Mouse (Mus musculus): ENCODE results near the gene Vwa7. TPM values are rescaled to one million over a fixed set of nuclear protein-coding genes. Genes with fewer than 3 reads are reported as not detected.

Gene Vwa7
- polyA plus RNA-seq, 1 experiment from 2014 or later = 0.36 TPM

GRCm38 (mm10) chr17:35061299-35061698 is 44.9 kb downstream of the Vwa7 start:
- no peak for DNase-seq (ENCODE audit: low spot score)

- no peak for DNase-seq (ENCODE audit: low spot score)
These were observed 47.1 kb downstream of the Vwa7 start for GRCm38 (mm10) chr17:35063466-35063865.

- DNase-seq (ENCODE audit: low spot score) = no peak
These were observed 48.0 kb downstream of the Vwa7 start for GRCm38 (mm10) chr17:35064378-35064877.

GRCm38 (mm10) chr17:35064951-35065947 is 48.9 kb downstream of the Vwa7 start, which contains the start of gene Ly6g6c:
Ly6g6c (plus strand) TSS chr17:35065388.
- DNase-seq (ENCODE audit: low spot score) = no peak

DNA sequence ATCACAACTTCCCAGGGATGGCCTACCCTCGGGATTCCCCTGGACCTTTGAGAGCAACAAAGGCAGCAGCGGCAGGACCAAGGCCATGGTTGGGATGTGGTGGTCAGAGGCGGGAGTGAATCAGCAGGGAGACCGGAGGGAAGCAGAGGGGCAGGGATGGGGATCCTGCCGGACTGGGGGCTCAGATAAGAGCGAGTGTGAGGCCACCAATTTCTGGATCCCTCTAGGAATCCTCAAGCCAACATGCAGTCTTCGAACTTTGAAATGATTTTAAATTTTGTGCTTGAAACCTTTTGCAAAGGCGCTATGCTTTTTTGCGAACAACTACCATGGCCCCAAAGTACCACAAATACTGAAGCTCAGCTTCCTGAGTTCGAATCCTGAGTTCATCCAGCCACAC is 49.7 kb downstream of the Vwa7 start, which contains the start of gene Mpig6b:
Gene Mpig6b, minus strand, starts transcription at position 101 of the 400 bp plus-strand sequence.
- DNase-seq (ENCODE audit: low spot score) = no peak

- no peak for DNase-seq (ENCODE audit: low spot score)
These were observed 52.0 kb downstream of the Vwa7 start for GRCm38 (mm10) chr17:35068213-35068914.

GRCm38 (mm10) chr17:35070556-35071229 is 54.3 kb downstream of the Vwa7 start:
- peak; percentile 82 for DNase-seq (ENCODE audit: low spot score)

DNA sequence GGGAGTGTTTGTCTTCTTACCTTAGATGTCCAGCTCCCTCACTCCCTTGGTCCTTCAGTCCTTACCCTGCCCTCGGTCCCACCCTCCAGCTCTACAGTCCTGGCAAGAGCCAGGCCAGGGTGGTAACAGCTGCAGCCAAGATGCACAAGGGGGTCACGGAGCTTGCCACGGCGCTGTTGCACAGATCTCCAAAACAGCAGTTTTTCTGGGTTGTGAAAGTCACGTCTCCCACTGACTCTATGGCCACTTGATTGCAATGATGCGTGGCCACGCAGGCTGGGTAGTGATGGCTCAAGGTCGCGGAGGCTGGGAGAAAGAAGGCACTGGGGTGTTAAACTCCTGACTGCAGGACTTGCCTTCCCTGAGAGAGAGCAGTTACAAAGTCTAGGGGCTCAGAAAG is 55.1 kb downstream of the Vwa7 start:
- no peak for DNase-seq (ENCODE audit: low spot score)

DNA sequence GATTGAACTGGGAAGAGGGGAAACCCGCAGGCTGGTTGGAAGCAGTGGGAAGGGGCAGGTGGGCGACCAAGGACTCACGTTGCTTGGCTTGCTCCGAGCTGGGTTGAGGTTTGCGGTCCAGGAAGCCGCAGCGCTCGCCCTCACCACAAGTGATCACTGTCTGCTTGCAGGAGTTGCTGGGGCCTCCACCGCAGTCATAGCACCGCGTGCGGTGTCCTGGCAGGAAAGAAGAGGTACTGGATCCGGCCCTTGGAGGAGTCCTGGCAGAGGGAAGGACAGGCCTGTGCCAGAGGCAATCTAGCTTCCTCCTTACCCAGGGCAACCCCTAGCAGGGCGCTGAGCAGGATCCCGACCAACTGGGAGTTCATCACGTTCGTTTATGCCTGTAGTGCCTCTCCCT is 57.7 kb downstream of the Vwa7 start:
- DNase-seq (ENCODE audit: low spot score) = peak; percentile 46

Other genes starting within 250 kb of the Vwa7 start
- gene Cyp21a1, start 212.0 kb upstream of the Vwa7 start, polyA plus RNA-seq (2015; fragmentation: Nextera tagmentation; extraction: Ambion mirVana) = not detected in 2 replicates
- gene Stk19, start 179.6 kb upstream of the Vwa7 start, polyA plus RNA-seq (2015; fragmentation: Nextera tagmentation; extraction: Ambion mirVana) = 39.3 and 48.6 TPM in 2 replicates
- 48.8 and 53.3 TPM in 2 replicates for gene Dxo, start 179.6 kb upstream of the Vwa7 start, polyA plus RNA-seq (2015; fragmentation: Nextera tagmentation; extraction: Ambion mirVana)
- 49.7 and 50.1 TPM in 2 replicates for gene Skiv2l, start 166.4 kb upstream of the Vwa7 start, polyA plus RNA-seq (2015; fragmentation: Nextera tagmentation; extraction: Ambion mirVana)
- gene Nelfe, start 166.2 kb upstream of the Vwa7 start, polyA plus RNA-seq (2015; fragmentation: Nextera tagmentation; extraction: Ambion mirVana) = 82.4 and 88.6 TPM in 2 replicates
- gene Cfb, start 154.1 kb upstream of the Vwa7 start, polyA plus RNA-seq (2015; fragmentation: Nextera tagmentation; extraction: Ambion mirVana) = 5.2 and 6.2 TPM in 2 replicates
- 1.6 and 1.7 TPM in 2 replicates for gene Zbtb12, start 137.1 kb upstream of the Vwa7 start, polyA plus RNA-seq (2015; fragmentation: Nextera tagmentation; extraction: Ambion mirVana)
- gene Gm20547, start 134.5 kb upstream of the Vwa7 start, polyA plus RNA-seq (2015; fragmentation: Nextera tagmentation; extraction: Ambion mirVana) = not detected in 2 replicates
- 7.6 TPM in 2 replicates for gene C2, start 118.3 kb upstream of the Vwa7 start, polyA plus RNA-seq (2015; fragmentation: Nextera tagmentation; extraction: Ambion mirVana)
- 38.6 and 47.9 TPM in 2 replicates for gene Ehmt2, start 118.1 kb upstream of the Vwa7 start, polyA plus RNA-seq (2015; fragmentation: Nextera tagmentation; extraction: Ambion mirVana)
- gene Slc44a4, start 102.1 kb upstream of the Vwa7 start, polyA plus RNA-seq (2015; fragmentation: Nextera tagmentation; extraction: Ambion mirVana) = 0.57 and 0.81 TPM in 2 replicates
- gene Neu1, start 85.3 kb upstream of the Vwa7 start, polyA plus RNA-seq (2015; fragmentation: Nextera tagmentation; extraction: Ambion mirVana) = 25.7 and 28.2 TPM in 2 replicates
- gene Hspa1b, start 57.3 kb upstream of the Vwa7 start, polyA plus RNA-seq (2015; fragmentation: Nextera tagmentation; extraction: Ambion mirVana) = 0.72 and 0.83 TPM in 2 replicates
- not detected in 2 replicates for gene Gm20481, start 46.7 kb upstream of the Vwa7 start, polyA plus RNA-seq (2015; fragmentation: Nextera tagmentation; extraction: Ambion mirVana)
- gene Hspa1a, start 44.4 kb upstream of the Vwa7 start, polyA plus RNA-seq (2015; fragmentation: Nextera tagmentation; extraction: Ambion mirVana) = 6.8 and 7.6 TPM in 2 replicates
- 0.09 and 0.27 TPM in 2 replicates for gene Hspa1l, start 43.9 kb upstream of the Vwa7 start, polyA plus RNA-seq (2015; fragmentation: Nextera tagmentation; extraction: Ambion mirVana)
- 179 and 197 TPM in 2 replicates for gene Lsm2, start 34.7 kb upstream of the Vwa7 start, polyA plus RNA-seq (2015; fragmentation: Nextera tagmentation; extraction: Ambion mirVana)
- 125 and 138 TPM in 2 replicates for gene Vars, start 15.6 kb upstream of the Vwa7 start, polyA plus RNA-seq (2015; fragmentation: Nextera tagmentation; extraction: Ambion mirVana)
- gene Sapcd1, start 11.4 kb downstream of the Vwa7 start, polyA plus RNA-seq (2015; fragmentation: Nextera tagmentation; extraction: Ambion mirVana) = 18.2 and 22.5 TPM in 2 replicates
- gene Msh5, start 30.2 kb downstream of the Vwa7 start, polyA plus RNA-seq (2015; fragmentation: Nextera tagmentation; extraction: Ambion mirVana) = 8.9 and 13.5 TPM in 2 replicates
- gene Clic1, start 33.4 kb downstream of the Vwa7 start, polyA plus RNA-seq (2015; fragmentation: Nextera tagmentation; extraction: Ambion mirVana) = 501 and 524 TPM in 2 replicates
- gene Ddah2, start 42.5 kb downstream of the Vwa7 start, polyA plus RNA-seq (2015; fragmentation: Nextera tagmentation; extraction: Ambion mirVana) = 51.6 and 57.5 TPM in 2 replicates
- gene Ly6g6c, start 48.8 kb downstream of the Vwa7 start, polyA plus RNA-seq (2015; fragmentation: Nextera tagmentation; extraction: Ambion mirVana) = 0.27 and 0.57 TPM in 2 replicates
- gene Mpig6b, start 49.6 kb downstream of the Vwa7 start, polyA plus RNA-seq (2015; fragmentation: Nextera tagmentation; extraction: Ambion mirVana) = 0.06 and 0.08 TPM in 2 replicates
- gene Ly6g6e, start 60.3 kb downstream of the Vwa7 start, polyA plus RNA-seq (2015; fragmentation: Nextera tagmentation; extraction: Ambion mirVana) = 0.89 and 1.0 TPM in 2 replicates
- gene Ly6g6d, start 61.5 kb downstream of the Vwa7 start, polyA plus RNA-seq (2015; fragmentation: Nextera tagmentation; extraction: Ambion mirVana) = 0.55 and 0.60 TPM in 2 replicates
- 0.12 TPM in 1 of 2 replicates, not detected in the other for gene Ly6g6f, start 69.0 kb downstream of the Vwa7 start, polyA plus RNA-seq (2015; fragmentation: Nextera tagmentation; extraction: Ambion mirVana)
- gene Abhd16a, start 72.7 kb downstream of the Vwa7 start, polyA plus RNA-seq (2015; fragmentation: Nextera tagmentation; extraction: Ambion mirVana) = 85.3 and 90.6 TPM in 2 replicates
- gene Ly6g5c, start 91.7 kb downstream of the Vwa7 start, polyA plus RNA-seq (2015; fragmentation: Nextera tagmentation; extraction: Ambion mirVana) = 0.37 TPM in 1 of 2 replicates, not detected in the other
- gene Ly6g5b, start 98.8 kb downstream of the Vwa7 start, polyA plus RNA-seq (2015; fragmentation: Nextera tagmentation; extraction: Ambion mirVana) = 3.7 and 4.0 TPM in 2 replicates
- 26.9 and 31.2 TPM in 2 replicates for gene Gpank1, start 104.9 kb downstream of the Vwa7 start, polyA plus RNA-seq (2015; fragmentation: Nextera tagmentation; extraction: Ambion mirVana)
- 348 and 353 TPM in 2 replicates for gene Csnk2b, start 105.5 kb downstream of the Vwa7 start, polyA plus RNA-seq (2015; fragmentation: Nextera tagmentation; extraction: Ambion mirVana)
- 11.2 and 14.7 TPM in 2 replicates for gene D17H6S53E, start 109.8 kb downstream of the Vwa7 start, polyA plus RNA-seq (2015; fragmentation: Nextera tagmentation; extraction: Ambion mirVana)
- gene Apom, start 115.5 kb downstream of the Vwa7 start, polyA plus RNA-seq (2015; fragmentation: Nextera tagmentation; extraction: Ambion mirVana) = 0.18 and 0.21 TPM in 2 replicates
- gene Bag6, start 118.6 kb downstream of the Vwa7 start, polyA plus RNA-seq (2015; fragmentation: Nextera tagmentation; extraction: Ambion mirVana) = 42.3 and 48.0 TPM in 2 replicates
- gene Prrc2a, start 148.3 kb downstream of the Vwa7 start, polyA plus RNA-seq (2015; fragmentation: Nextera tagmentation; extraction: Ambion mirVana) = 81.3 and 113 TPM in 2 replicates
- 45.2 and 47.2 TPM in 2 replicates for gene Aif1, start 159.5 kb downstream of the Vwa7 start, polyA plus RNA-seq (2015; fragmentation: Nextera tagmentation; extraction: Ambion mirVana)
- 35.3 and 41.8 TPM in 2 replicates for gene Lst1, start 171.9 kb downstream of the Vwa7 start, polyA plus RNA-seq (2015; fragmentation: Nextera tagmentation; extraction: Ambion mirVana)
- 144 and 167 TPM in 2 replicates for gene Ltb, start 177.9 kb downstream of the Vwa7 start, polyA plus RNA-seq (2015; fragmentation: Nextera tagmentation; extraction: Ambion mirVana)
- gene Tnf, start 185.4 kb downstream of the Vwa7 start, polyA plus RNA-seq (2015; fragmentation: Nextera tagmentation; extraction: Ambion mirVana) = 4.2 and 5.7 TPM in 2 replicates
- gene Lta, start 188.8 kb downstream of the Vwa7 start, polyA plus RNA-seq (2015; fragmentation: Nextera tagmentation; extraction: Ambion mirVana) = 4.4 and 4.7 TPM in 2 replicates
- 0.26 and 0.69 TPM in 2 replicates for gene Gm16181, start 204.3 kb downstream of the Vwa7 start, polyA plus RNA-seq (2015; fragmentation: Nextera tagmentation; extraction: Ambion mirVana)
- gene Atp6v1g2, start 217.1 kb downstream of the Vwa7 start, polyA plus RNA-seq (2015; fragmentation: Nextera tagmentation; extraction: Ambion mirVana) = 1.3 and 1.8 TPM in 2 replicates
- 14.0 and 16.8 TPM in 2 replicates for gene Nfkbil1, start 219.2 kb downstream of the Vwa7 start, polyA plus RNA-seq (2015; fragmentation: Nextera tagmentation; extraction: Ambion mirVana)
- gene Ddx39b, start 225.2 kb downstream of the Vwa7 start, polyA plus RNA-seq (2015; fragmentation: Nextera tagmentation; extraction: Ambion mirVana) = 423 and 446 TPM in 2 replicates
- 441 and 555 TPM in 2 replicates for gene H2-D1, start 246.2 kb downstream of the Vwa7 start, polyA plus RNA-seq (2015; fragmentation: Nextera tagmentation; extraction: Ambion mirVana)